ENCODE assay signal across 8 mouse cellular contexts in the genomic region with DNA sequence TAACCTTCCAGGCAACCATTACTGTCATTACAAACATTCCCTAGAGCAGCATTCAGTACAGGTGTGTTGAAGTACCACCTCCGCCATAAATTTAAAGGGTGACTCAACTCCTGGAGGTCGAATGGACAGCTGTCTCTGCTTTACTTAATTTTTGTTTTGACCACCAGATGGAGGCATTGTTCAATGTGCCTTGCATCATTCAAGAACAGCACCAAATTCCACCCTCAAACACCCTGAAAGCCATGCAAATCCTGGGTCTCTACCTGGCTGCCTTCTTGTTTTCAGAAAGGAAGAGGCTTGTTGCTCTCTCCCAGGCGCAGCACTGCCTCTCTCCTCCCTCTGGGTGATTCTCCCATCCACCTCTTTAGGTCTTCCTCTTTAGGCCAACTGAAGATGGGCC.
DNase-seq lines count a peak whose midpoint lies in the region; ATAC-seq and TF ChIP-seq lines count a peak whose summit lies in the region.

No protein-coding gene starts in this region.

- intact Hi-C loops in gastrocnemius, adult 2 months (cut with DNase I), result loop anchor here (5.0 kb wide), 1 partner anchor 54 kb away; no protein-coding TSS in a partner anchor

- no peaks in the 10 kb centered on the region for H3K4me1 ChIP-seq in embryonic facial prominence, embryonic 12.5 days
- H3K4me1 ChIP-seq in intestine, embryonic 16.5 days (ENCODE audit: control insufficient read depth, insufficient read depth, low read length), result no peaks in the 10 kb centered on the region

- 0 out of 2 replicates have a peak, but pooled peaks cover 3% of the 10 kb centered on the region for H3K9me3 ChIP-seq in embryonic facial prominence, embryonic 12.5 days
- no peaks in the 10 kb centered on the region for H3K9me3 ChIP-seq in intestine, embryonic 16.5 days (ENCODE audit: control insufficient read depth, low read length)

- peak; percentile 79 for TF ChIP-seq CTCF in gastrocnemius, adult 2 months (IDR thresholded peaks at IDR 0.05)

- no peaks in the 10 kb centered on the region for H3K36me3 ChIP-seq in embryonic facial prominence, embryonic 12.5 days
- no peaks in the 10 kb centered on the region for H3K36me3 ChIP-seq in intestine, embryonic 16.5 days (ENCODE audit: control insufficient read depth, insufficient read depth, low read length)

- no peak overlapping the region for H3K27ac ChIP-seq in gastrocnemius, adult 2 months
- no peak overlapping the region for H3K27ac ChIP-seq in embryonic facial prominence, embryonic 12.5 days
- no peak overlapping the region for H3K27ac ChIP-seq in intestine, embryonic 16.5 days (ENCODE audit: low read length)

- 30% methylated on average over 3 of the region's 3 CpGs for WGBS in embryonic facial prominence, embryonic 12.5 days
- WGBS in intestine, embryonic 16.5 days, result 15% methylated on average over 3 of the region's 3 CpGs

- H3K27me3 ChIP-seq in embryonic facial prominence, embryonic 12.5 days, result no peaks in the 10 kb centered on the region
- H3K27me3 ChIP-seq in intestine, embryonic 16.5 days (replicated peaks; ENCODE audit: control insufficient read depth, insufficient read depth, low read length), result no peaks in the 10 kb centered on the region

- H3K4me2 ChIP-seq in embryonic facial prominence, embryonic 12.5 days (replicated peaks), result no peak overlapping the region
- no peak overlapping the region for H3K4me2 ChIP-seq in intestine, embryonic 16.5 days (ENCODE audit: low read depth, low read length)

- 0 out of 2 replicates have a peak overlapping the region, but pooled peaks have one; percentile 24 for H3K9ac ChIP-seq in embryonic facial prominence, embryonic 12.5 days
- no peak overlapping the region for H3K9ac ChIP-seq in intestine, embryonic 16.5 days (ENCODE audit: low read depth, low read length)

- no peak for DNase-seq in gastrocnemius, adult 2 months
- no peak for DNase-seq in gastrocnemius, postnatal 4 days (ENCODE audit: low spot score in 2 of 2)
- peak; percentile 72 for DNase-seq in 416B (ENCODE audit: low read depth)
- peak; percentile 86 for DNase-seq in R1 (ENCODE audit: low read depth, low spot score)
- peak; percentile 74 for DNase-seq in lung, postnatal 25 days (ENCODE audit: low spot score)
- DNase-seq in frontal cortex, postnatal 25 days (ENCODE audit: low spot score in 2 of 2), result no peak

- H3K4me3 ChIP-seq in gastrocnemius, adult 2 months, result no peak overlapping the region
- H3K4me3 ChIP-seq in embryonic facial prominence, embryonic 12.5 days, result no peak overlapping the region
- no peak overlapping the region for H3K4me3 ChIP-seq in intestine, embryonic 16.5 days (ENCODE audit: low read length)

- ATAC-seq in embryonic facial prominence, embryonic 12.5 days (ENCODE audit: insufficient number of reproducible peaks, insufficient read depth, low FRiP score, low TSS enrichment), result no peak
- peak; percentile 53 for ATAC-seq in intestine, embryonic 16.5 days

Comparison
In these comparisons a context has a peak if more than half of its experiments do, and no peak if none do; other contexts are left out.
1. DNase-seq: peak in 416B (single experiment), R1 (single experiment) and lung, postnatal 25 days (single experiment); none in gastrocnemius, adult 2 months (single experiment), gastrocnemius, postnatal 4 days (0 of 2) and frontal cortex, postnatal 25 days (0 of 2).